Mouse (Mus musculus) embryonic facial prominence, embryonic 10.5 days (tissue): Measurements from ENCODE around the gene Ten1. TPM values are rescaled to one million over a fixed set of nuclear protein-coding genes. Genes with fewer than 3 reads are reported as not detected.
A peak's percentile ranks its signal among the peaks of the same experiment; 100 is the strongest.

Source experiments
- DNase-seq: peaks from one replicate; pipeline ENCODE4 v3.0.0-alpha.2; 2017; ENCODE audit warnings: low spot score
- H3K27ac ChIP-seq: fragments of 300-500 bp; sonication (generic); replicated peaks from 2 replicates; pipeline ENCODE4 v1.5.1; 2016; ENCODE audit warnings: mild to moderate bottlenecking
- H3K27me3 ChIP-seq: fragments of 300-500 bp; sonication (generic); replicated peaks from 2 replicates; pipeline ENCODE4 v1.6.1; 2016; ENCODE audit warnings: low read depth, mild to moderate bottlenecking; ENCODE audit not compliant: poor library complexity, severe bottlenecking
- H3K36me3 ChIP-seq: fragments of 300-500 bp; sonication (generic); replicated peaks from 2 replicates; pipeline ENCODE4 v1.6.1; 2016; ENCODE audit warnings: mild to moderate bottlenecking, moderate library complexity
- H3K4me1 ChIP-seq: fragments of 300-500 bp; sonication (generic); 2 replicates; pipeline ENCODE4 v1.6.1; 2016
- H3K4me3 ChIP-seq: fragments of 300-500 bp; sonication (generic); 2 replicates; pipeline ENCODE4 v1.5.1; 2016; ENCODE audit warnings: mild to moderate bottlenecking, moderate library complexity
- H3K9me3 ChIP-seq: fragments of 300-500 bp; sonication (generic); 2 replicates; pipeline ENCODE4 v1.6.1; 2016; ENCODE audit warnings: mild to moderate bottlenecking
- WGBS: fragments of 180-500 bp; shearing (Covaris S2); methylation state at CpG from one replicate; pipeline ENCODE4 v1.1.7; 2016; 5-methylcytosine and 5-hydroxymethylcytosine counted together
- polyA plus RNA-seq: library from polyadenylated mRNA; unstranded; fragments of >200 nt; fragmentation: Nextera tagmentation; extraction: Ambion mirVana; gene quantifications from 2 replicates; pipeline ENCODE4 v1.2.1, GENCODE M21; 2016

The Ten1 gene
- polyA plus RNA-seq, 1 experiment from 2014 or later = 65.6 TPM

GRCm38 (mm10) chr11:116250898-116251297, 52.2 kb downstream of the Ten1 start:
- Histone ChIP-seq H3K36me3 (peaks cover 100% of the 10 kb centered on the region), H3K4me1 (no peaks in the 10 kb centered on the region), H3K4me3 (no peak overlapping the region), H3K9me3 (no peaks in the 10 kb centered on the region), H3K27ac (no peak overlapping the region), H3K27me3 (no peaks in the 10 kb centered on the region)
- WGBS = 91% methylated on average over 8 of the region's 8 CpGs
- no peak for DNase-seq

GRCm38 (mm10) chr11:116253076-116253600, 54.5 kb downstream of the Ten1 start:
- Histone ChIP-seq H3K27ac (no peak overlapping the region), H3K4me1 (no peaks in the 10 kb centered on the region), H3K9me3 (no peaks in the 10 kb centered on the region), H3K36me3 (peaks cover 100% of the 10 kb centered on the region), H3K4me3 (no peak overlapping the region), H3K27me3 (no peaks in the 10 kb centered on the region)
- no peak for DNase-seq
- WGBS = 84% methylated on average over 3 of the region's 3 CpGs

- no peaks in the 10 kb centered on the region for H3K4me1 ChIP-seq
- no peak for DNase-seq
- H3K36me3 ChIP-seq = peaks cover 100% of the 10 kb centered on the region
- H3K9me3 ChIP-seq = no peaks in the 10 kb centered on the region
- 92% methylated on average over 9 of the region's 9 CpGs for WGBS
- H3K27ac ChIP-seq = no peak overlapping the region
- H3K4me3 ChIP-seq = no peak overlapping the region
- no peaks in the 10 kb centered on the region for H3K27me3 ChIP-seq
Observed at GRCm38 (mm10) chr11:116254627-116255026, 56.0 kb downstream of the Ten1 start.

GRCm38 (mm10) chr11:116255090-116255981, 56.7 kb downstream of the Ten1 start:
- no peak for DNase-seq

GRCm38 (mm10) chr11:116255982-116256675, 57.5 kb downstream of the Ten1 start:
- no peaks in the 10 kb centered on the region for H3K4me1 ChIP-seq
- peaks cover 100% of the 10 kb centered on the region for H3K36me3 ChIP-seq
- no peak overlapping the region for H3K4me3 ChIP-seq
- WGBS = 89% methylated on average over 9 of the region's 9 CpGs
- no peak for DNase-seq
- H3K9me3 ChIP-seq = no peaks in the 10 kb centered on the region
- no peak overlapping the region for H3K27ac ChIP-seq
- H3K27me3 ChIP-seq = no peaks in the 10 kb centered on the region

More at GRCm38 (mm10) chr11:116255090-116255981, 56.7 kb downstream of the Ten1 start:
- Histone ChIP-seq H3K27ac (no peak overlapping the region), H3K4me1 (no peaks in the 10 kb centered on the region), H3K27me3 (no peaks in the 10 kb centered on the region), H3K9me3 (no peaks in the 10 kb centered on the region), H3K36me3 (peaks cover 100% of the 10 kb centered on the region), H3K4me3 (no peak overlapping the region)
- 91% methylated on average over 22 of the region's 22 CpGs for WGBS

DNA sequence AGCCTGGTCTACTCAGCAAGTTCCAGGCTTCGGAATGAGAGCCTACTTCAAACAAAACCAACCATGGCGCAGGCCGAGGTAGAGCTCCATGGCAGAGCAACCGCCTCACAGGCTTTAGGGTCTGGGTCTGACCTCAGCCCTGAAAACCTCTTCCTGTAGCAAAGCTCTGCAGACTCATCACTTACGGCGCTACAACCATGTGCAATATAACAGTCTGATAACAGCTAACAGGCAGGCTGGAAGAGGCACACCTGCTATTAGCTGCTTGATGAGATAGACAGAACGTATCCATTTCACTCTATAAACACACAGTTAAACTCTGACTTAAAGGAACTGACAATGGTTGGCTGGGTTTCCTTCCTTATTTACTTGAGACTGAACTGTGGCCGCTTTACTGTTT, 60.8 kb downstream of the Ten1 start:
- no peak for DNase-seq
- 95% methylated on average over 8 of the region's 8 CpGs for WGBS
- H3K36me3 ChIP-seq = peaks cover 100% of the 10 kb centered on the region

DNA sequence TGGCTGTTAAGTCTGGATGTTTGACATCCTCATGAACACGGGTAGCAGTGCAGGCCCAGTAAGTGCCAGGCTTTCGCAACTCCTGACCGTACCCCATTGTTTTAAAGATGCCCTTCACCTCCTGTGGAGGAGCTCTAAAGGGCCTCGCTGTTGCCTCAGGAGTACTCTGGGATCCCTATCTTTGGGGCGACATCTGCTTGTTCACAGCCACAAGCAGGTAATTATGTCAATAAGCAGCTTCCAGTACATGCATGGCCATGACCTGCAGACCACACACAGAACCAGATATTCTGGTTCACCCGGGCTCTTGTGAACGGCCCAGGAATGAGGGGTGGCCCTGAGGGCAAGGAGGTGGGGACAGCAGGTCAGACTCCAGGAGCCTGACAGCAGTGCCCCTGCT, 61.6 kb downstream of the Ten1 start:
- DNase-seq = peak; percentile 50
- Histone ChIP-seq H3K4me3 (no peak overlapping the region), H3K4me1 (no peaks in the 10 kb centered on the region), H3K27me3 (no peaks in the 10 kb centered on the region), H3K9me3 (no peaks in the 10 kb centered on the region), H3K36me3 (peaks cover 100% of the 10 kb centered on the region), H3K27ac (no peak overlapping the region)
- 83% methylated on average over 7 of the region's 7 CpGs for WGBS

More for the DNA sequence above, 60.8 kb downstream of the Ten1 start:
- Histone ChIP-seq H3K9me3 (no peaks in the 10 kb centered on the region), H3K4me1 (no peaks in the 10 kb centered on the region), H3K27ac (no peak overlapping the region), H3K27me3 (no peaks in the 10 kb centered on the region), H3K4me3 (no peak overlapping the region)

Other genes with a start within 250 kb of the Ten1 start
- 1.1 and 1.5 TPM in 2 replicates for gene Itgb4, start 224.1 kb upstream of the Ten1 start, polyA plus RNA-seq
- gene Galk1, start 186.1 kb upstream of the Ten1 start, polyA plus RNA-seq = 212 and 216 TPM in 2 replicates
- gene H3f3b, start 170.9 kb upstream of the Ten1 start, polyA plus RNA-seq = 1,824 and 1,981 TPM in 2 replicates
- 49.4 and 50.9 TPM in 2 replicates for gene Unk, start 168.5 kb upstream of the Ten1 start, polyA plus RNA-seq
- 2.9 TPM in 2 replicates for gene Unc13d, start 120.9 kb upstream of the Ten1 start, polyA plus RNA-seq
- gene Wbp2, start 111.9 kb upstream of the Ten1 start, polyA plus RNA-seq = 74.2 and 76.8 TPM in 2 replicates
- gene Trim47, start 71.6 kb upstream of the Ten1 start, polyA plus RNA-seq = 4.5 and 4.7 TPM in 2 replicates
- gene Trim65, start 67.7 kb upstream of the Ten1 start, polyA plus RNA-seq = 1.9 and 2.3 TPM in 2 replicates
- 108 and 117 TPM in 2 replicates for gene Mrpl38, start 60.0 kb upstream of the Ten1 start, polyA plus RNA-seq
- gene Fbf1, start 30.7 kb upstream of the Ten1 start, polyA plus RNA-seq = 61.0 and 61.8 TPM in 2 replicates
- gene Acox1, start 190 bp downstream of the Ten1 start, polyA plus RNA-seq = 17.7 and 18.8 TPM in 2 replicates
- gene Evpl, start 39.2 kb downstream of the Ten1 start, polyA plus RNA-seq = 1.0 and 1.3 TPM in 2 replicates
- 104 TPM in 2 replicates for gene Srp68, start 75.4 kb downstream of the Ten1 start, polyA plus RNA-seq
- gene Galr2, start 82.1 kb downstream of the Ten1 start, polyA plus RNA-seq = 0.25 and 0.39 TPM in 2 replicates
- 55.4 and 59.7 TPM in 2 replicates for gene Exoc7, start 108.4 kb downstream of the Ten1 start, polyA plus RNA-seq
- 2.3 and 3.3 TPM in 2 replicates for gene Foxj1, start 136.5 kb downstream of the Ten1 start, polyA plus RNA-seq
- gene Rnf157, start 214.2 kb downstream of the Ten1 start, polyA plus RNA-seq = 12.7 and 15.7 TPM in 2 replicates
- gene Ubald2, start 235.2 kb downstream of the Ten1 start, polyA plus RNA-seq = 43.7 and 46.4 TPM in 2 replicates